In the genomic region with DNA sequence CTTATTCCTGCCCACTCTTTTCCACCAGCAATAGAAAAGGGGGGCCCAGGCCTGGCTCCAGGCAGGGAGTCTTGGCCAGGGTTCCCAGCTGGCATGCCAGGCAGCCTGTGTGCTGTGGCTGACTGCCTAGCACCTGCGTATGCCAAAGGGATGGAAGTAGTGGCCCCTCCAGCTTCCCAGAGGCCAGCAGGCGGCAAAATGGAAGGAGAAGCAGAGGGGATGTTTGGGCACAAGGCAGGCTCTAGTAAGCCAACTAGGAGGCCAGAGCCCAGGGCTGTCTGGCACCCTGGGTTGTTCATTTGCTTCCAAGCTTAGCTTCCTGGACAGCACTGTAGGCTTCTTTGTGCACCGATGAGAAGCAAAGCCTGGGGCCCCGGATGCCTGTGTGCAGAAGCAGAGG, we compare ENCODE assay signal across 13 mouse cellular contexts. TPM values are rescaled to one million over a fixed set of nuclear protein-coding genes. Genes with fewer than 3 reads are reported as not detected.
DNase-seq lines count a peak whose midpoint lies in the region; ATAC-seq and TF ChIP-seq lines count a peak whose summit lies in the region.
"Had no signal": no experiment of that assay in that cellular context is flagged by ENCODE, and none has a peak within 500 bp of the region (broad histone marks: within the 10 kb centered on the region; RNA-seq: fewer than 3 reads in every experiment).

No protein-coding gene starts in this region.

- no peaks in the 10 kb centered on the region for H3K36me3 ChIP-seq in heart, adult 2 months (ENCODE audit: control insufficient read depth, insufficient read depth, low read length)
- H3K36me3 ChIP-seq in midbrain, embryonic 16.5 days (ENCODE audit: control insufficient read depth, insufficient read depth, low read length): no peaks in the 10 kb centered on the region
- no peaks in the 10 kb centered on the region for H3K36me3 ChIP-seq in midbrain, embryonic 14.5 days (ENCODE audit: control insufficient read depth, insufficient read depth, low read length)
- no peaks in the 10 kb centered on the region for H3K36me3 ChIP-seq in lung, postnatal 0 days (ENCODE audit: insufficient read depth, low read length)
- H3K36me3 ChIP-seq: intestine, embryonic 15.5 days; liver, embryonic 15.5 days had no signal

- no peak for TF ChIP-seq EP300 in heart, adult 2 months (IDR thresholded peaks at IDR 0.05; ENCODE audit: insufficient read depth, low read depth, low read length)
- TF ChIP-seq EP300 in lung, postnatal 0 days (IDR thresholded peaks at IDR 0.05): no peak

- H3K9ac ChIP-seq in heart, adult 2 months (ENCODE audit: low read depth, low read length): no peak overlapping the region
- H3K9ac ChIP-seq in midbrain, embryonic 16.5 days (ENCODE audit: low read depth, low read length): no peak overlapping the region
- no peak overlapping the region for H3K9ac ChIP-seq in midbrain, embryonic 14.5 days (replicated peaks; ENCODE audit: low read length)
- no peak overlapping the region for H3K9ac ChIP-seq in lung, postnatal 0 days (replicated peaks; ENCODE audit: low read depth)
- H3K9ac ChIP-seq: intestine, embryonic 15.5 days; liver, embryonic 15.5 days had no signal

- no peaks in the 10 kb centered on the region for H3K4me1 ChIP-seq in heart, adult 2 months (ENCODE audit: control insufficient read depth, insufficient read depth, low read length)
- H3K4me1 ChIP-seq in midbrain, embryonic 16.5 days (ENCODE audit: control insufficient read depth, insufficient read depth, low read length): no peaks in the 10 kb centered on the region
- H3K4me1 ChIP-seq in midbrain, embryonic 14.5 days (ENCODE audit: control insufficient read depth, insufficient read depth, low read length): peaks cover 8% of the 10 kb centered on the region
- peaks cover 20% of the 10 kb centered on the region for H3K4me1 ChIP-seq in cerebellum, adult 2 months (ENCODE audit: control insufficient read depth, insufficient read depth, low read length)
- H3K4me1 ChIP-seq in lung, postnatal 0 days (ENCODE audit: insufficient read depth, low read depth, low read length): 0 out of 2 replicates have a peak, but pooled peaks cover 2% of the 10 kb centered on the region

- no peak for TF ChIP-seq POLR2A in heart, adult 2 months (IDR thresholded peaks at IDR 0.05; ENCODE audit: insufficient read depth, low read depth, low read length)
- no peak for TF ChIP-seq POLR2A in cerebellum, adult 2 months (IDR thresholded peaks at IDR 0.05; ENCODE audit: borderline replicate concordance, insufficient read depth, low read length)

- no peaks in the 10 kb centered on the region for H3K79me2 ChIP-seq in heart, adult 2 months (replicated peaks; ENCODE audit: control insufficient read depth, insufficient read depth, low read length)

- H3K9me3 ChIP-seq in midbrain, embryonic 16.5 days (replicated peaks; ENCODE audit: control insufficient read depth, low read length, poor library complexity, severe bottlenecking): no peaks in the 10 kb centered on the region
- H3K9me3 ChIP-seq in midbrain, embryonic 14.5 days (ENCODE audit: control insufficient read depth, low read length): no peaks in the 10 kb centered on the region
- no peaks in the 10 kb centered on the region for H3K9me3 ChIP-seq in lung, postnatal 0 days (ENCODE audit: low read length)
- H3K9me3 ChIP-seq: intestine, embryonic 15.5 days; liver, embryonic 15.5 days had no signal

- ATAC-seq in midbrain, embryonic 16.5 days: peak; percentile 36; the same call in 1 of the 2 replicates
- ATAC-seq in midbrain, embryonic 14.5 days (ENCODE audit: low FRiP score, low TSS enrichment): no peak
- no peak for ATAC-seq in lung, postnatal 0 days
- ATAC-seq: intestine, embryonic 15.5 days had no signal

- 54% methylated on average over 4 of the region's 4 CpGs for WGBS in heart, adult 2 months
- 66% methylated on average over 4 of the region's 4 CpGs for WGBS in midbrain, embryonic 16.5 days
- WGBS in midbrain, embryonic 14.5 days: 71% methylated on average over 4 of the region's 4 CpGs
- 4% methylated on average over 4 of the region's 4 CpGs for WGBS in cerebellum, adult 2 months
- WGBS in lung, postnatal 0 days: 73% methylated on average over 4 of the region's 4 CpGs

- TF ChIP-seq CTCF in heart, adult 2 months (IDR thresholded peaks at IDR 0.05): no peak
- TF ChIP-seq CTCF in cerebellum, adult 2 months (IDR thresholded peaks at IDR 0.05; ENCODE audit: borderline replicate concordance, insufficient read depth, low read depth, low read length): no peak
- no peak for TF ChIP-seq CTCF in lung, postnatal 0 days (IDR thresholded peaks at IDR 0.05)

- intact Hi-C loops in heart, adult 2 months (cut with DNase I): no loop called here
- intact Hi-C loops in heart, postnatal 36 days (cut with DNase I): no loop called here

- H3K4me3 ChIP-seq in heart, adult 2 months: no peak overlapping the region
- H3K4me3 ChIP-seq in midbrain, embryonic 16.5 days (ENCODE audit: low read depth, low read length): no peak overlapping the region
- no peak overlapping the region for H3K4me3 ChIP-seq in midbrain, embryonic 14.5 days (replicated peaks; ENCODE audit: low read depth, low read length)
- H3K4me3 ChIP-seq in cerebellum, adult 2 months (replicated peaks; ENCODE audit: insufficient read depth, low read depth, low read length): no peak overlapping the region
- no peak overlapping the region for H3K4me3 ChIP-seq in lung, postnatal 0 days (ENCODE audit: low read depth, low read length)
- H3K4me3 ChIP-seq: intestine, embryonic 15.5 days; liver, embryonic 15.5 days; megakaryocyte, embryonic 14.5 days had no signal

- peaks cover 7% of the 10 kb centered on the region for H3K27me3 ChIP-seq in heart, adult 2 months (ENCODE audit: control insufficient read depth, insufficient read depth, low read length)
- peaks cover 15% of the 10 kb centered on the region for H3K27me3 ChIP-seq in midbrain, embryonic 16.5 days (ENCODE audit: control insufficient read depth, insufficient read depth, low read depth, low read length)
- peaks cover 29% of the 10 kb centered on the region for H3K27me3 ChIP-seq in midbrain, embryonic 14.5 days (ENCODE audit: control insufficient read depth, insufficient read depth, low read length)
- no peaks in the 10 kb centered on the region; the same call in 1 of the 2 replicates for H3K27me3 ChIP-seq in cerebellum, adult 2 months (ENCODE audit: control insufficient read depth, insufficient read depth, low read length)
- H3K27me3 ChIP-seq in lung, postnatal 0 days (replicated peaks; ENCODE audit: insufficient read depth, low read length): peaks cover 24% of the 10 kb centered on the region
- H3K27me3 ChIP-seq: CH12.LX had no signal

- DNase-seq in heart, adult 2 months: peak; percentile 51 to 60
- DNase-seq in heart, postnatal 36 days: no peak
- no peak for DNase-seq in midbrain, embryonic 14.5 days
- DNase-seq in cerebellum, adult 2 months: peak; percentile 86 to 89
- DNase-seq in layer of hippocampus, postnatal 14 days (ENCODE audit: low spot score in 2 of 2): peak; percentile 78 to 87
- no peak for DNase-seq in spleen, adult 18-20 months
- DNase-seq in lung, postnatal 0 days (ENCODE audit: low spot score): no peak

- no peak overlapping the region for H3K27ac ChIP-seq in heart, adult 2 months
- no peak overlapping the region for H3K27ac ChIP-seq in midbrain, embryonic 16.5 days (ENCODE audit: low read length)
- no peak overlapping the region for H3K27ac ChIP-seq in midbrain, embryonic 14.5 days (replicated peaks; ENCODE audit: low read depth, low read length)
- 0 out of 2 replicates have a peak overlapping the region, but pooled peaks have one; percentile 6 for H3K27ac ChIP-seq in cerebellum, adult 2 months (ENCODE audit: insufficient read depth, low read length)
- H3K27ac ChIP-seq in lung, postnatal 0 days (ENCODE audit: low read length): no peak overlapping the region
- H3K27ac ChIP-seq: intestine, embryonic 15.5 days; liver, embryonic 15.5 days had no signal

- H3K4me2 ChIP-seq in midbrain, embryonic 16.5 days (ENCODE audit: low read length): no peak overlapping the region
- no peak overlapping the region for H3K4me2 ChIP-seq in midbrain, embryonic 14.5 days (ENCODE audit: low read length)
- no peak overlapping the region for H3K4me2 ChIP-seq in lung, postnatal 0 days (replicated peaks; ENCODE audit: low read depth, low read length)
- H3K4me2 ChIP-seq: intestine, embryonic 15.5 days; liver, embryonic 15.5 days had no signal

RNA-seq across cellular contexts. Expression of gene Stac2, which starts 5.5 kb away (rescaled TPM):
- total RNA-seq in heart, adult 2 months (2021): under 1 TPM; 0.10 to 0.20 TPM
- polyA plus RNA-seq in heart, adult 2 months (2012; rRNA removed): 0.09 and 0.35 TPM in 2 replicates
- total RNA-seq in heart, postnatal 36 days (2021): under 1 TPM in 1 of 2 experiments, not detected in 1; 0.17 TPM
- 2.6 and 4.0 TPM in 2 replicates for polyA plus RNA-seq in midbrain, embryonic 16.5 days (2015; fragmentation: Nextera tagmentation; extraction: Ambion mirVana)
- 2.9 and 4.1 TPM in 2 replicates for polyA plus RNA-seq in midbrain, embryonic 14.5 days (2014; fragmentation: Nextera tagmentation; extraction: Ambion mirVana)
- polyA plus RNA-seq in cerebellum, adult 2 months (2012; rRNA removed): 31.0 and 37.7 TPM in 2 replicates
- total RNA-seq in layer of hippocampus, postnatal 14 days (2021): 10 to 100 TPM; 27.2 to 31.0 TPM
- 0.10 and 0.11 TPM in 2 replicates for polyA plus RNA-seq in lung, postnatal 0 days (2015; fragmentation: Nextera tagmentation; extraction: Ambion mirVana)
- total RNA-seq: CH12.LX; granulocyte monocyte progenitor cell, adult 5-6 weeks had no signal

RNA-seq across cellular contexts. Expression of gene Rpl19, which starts 21.2 kb away (rescaled TPM):
- total RNA-seq in heart, adult 2 months (2021): 100 to 1,000 TPM; 505 to 604 TPM
- 348 and 422 TPM in 2 replicates for polyA plus RNA-seq in heart, adult 2 months (2012; rRNA removed)
- 100 to 1,000 TPM; 537 to 577 TPM for total RNA-seq in heart, postnatal 36 days (2021)
- polyA plus RNA-seq in midbrain, embryonic 16.5 days (2015; fragmentation: Nextera tagmentation; extraction: Ambion mirVana): 583 and 598 TPM in 2 replicates
- polyA plus RNA-seq in midbrain, embryonic 14.5 days (2014; fragmentation: Nextera tagmentation; extraction: Ambion mirVana): 685 and 710 TPM in 2 replicates
- polyA plus RNA-seq in cerebellum, adult 2 months (2012; rRNA removed): 746 and 786 TPM in 2 replicates
- total RNA-seq in layer of hippocampus, postnatal 14 days (2021): 100 to 1,000 TPM; 532 to 602 TPM
- 750 and 817 TPM in 2 replicates for polyA plus RNA-seq in lung, postnatal 0 days (2015; fragmentation: Nextera tagmentation; extraction: Ambion mirVana)

RNA-seq across cellular contexts. Expression of gene Cacnb1, which starts 24.9 kb away (rescaled TPM):
- 1 to 10 TPM; 5.9 to 6.1 TPM for total RNA-seq in heart, adult 2 months (2021)
- 10.0 and 10.5 TPM in 2 replicates for polyA plus RNA-seq in heart, adult 2 months (2012; rRNA removed)
- total RNA-seq in heart, postnatal 36 days (2021): 1 to 10 TPM; 6.1 to 6.2 TPM
- 73.2 and 77.6 TPM in 2 replicates for polyA plus RNA-seq in midbrain, embryonic 16.5 days (2015; fragmentation: Nextera tagmentation; extraction: Ambion mirVana)
- polyA plus RNA-seq in midbrain, embryonic 14.5 days (2014; fragmentation: Nextera tagmentation; extraction: Ambion mirVana): 40.6 and 61.2 TPM in 2 replicates
- polyA plus RNA-seq in cerebellum, adult 2 months (2012; rRNA removed): 34.6 and 37.5 TPM in 2 replicates
- 100 to 1,000 TPM; 128 to 131 TPM for total RNA-seq in layer of hippocampus, postnatal 14 days (2021)
- 3.5 and 4.0 TPM in 2 replicates for polyA plus RNA-seq in lung, postnatal 0 days (2015; fragmentation: Nextera tagmentation; extraction: Ambion mirVana)

RNA-seq across cellular contexts. Expression of gene Arl5c, which starts 51.8 kb away (rescaled TPM):
- total RNA-seq in heart, adult 2 months (2021): under 1 TPM; 0.66 to 0.70 TPM
- polyA plus RNA-seq in heart, adult 2 months (2012; rRNA removed): 2.4 and 2.8 TPM in 2 replicates
- under 1 TPM; 0.65 to 0.80 TPM for total RNA-seq in heart, postnatal 36 days (2021)
- polyA plus RNA-seq in midbrain, embryonic 16.5 days (2015; fragmentation: Nextera tagmentation; extraction: Ambion mirVana): 6.3 and 8.4 TPM in 2 replicates
- polyA plus RNA-seq in midbrain, embryonic 14.5 days (2014; fragmentation: Nextera tagmentation; extraction: Ambion mirVana): 7.1 and 12.1 TPM in 2 replicates
- polyA plus RNA-seq in cerebellum, adult 2 months (2012; rRNA removed): 2.0 and 2.2 TPM in 2 replicates
- 1 to 10 TPM; 1.5 to 1.6 TPM for total RNA-seq in layer of hippocampus, postnatal 14 days (2021)
- 4.6 and 6.5 TPM in 2 replicates for polyA plus RNA-seq in lung, postnatal 0 days (2015; fragmentation: Nextera tagmentation; extraction: Ambion mirVana)

Comparison
In these comparisons a context has a peak if more than half of its experiments do, and no peak if none do; other contexts are left out.
1. DNase-seq: peak in heart, adult 2 months (2 of 2), cerebellum, adult 2 months (2 of 2) and layer of hippocampus, postnatal 14 days (2 of 2); none in heart, postnatal 36 days (0 of 2), midbrain, embryonic 14.5 days (single experiment), spleen, adult 18-20 months (0 of 2) and lung, postnatal 0 days (single experiment).